Mouse (Mus musculus): ENCODE results near the gene Scn3b. TPM values are rescaled to one million over a fixed set of nuclear protein-coding genes. Genes with fewer than 3 reads are reported as not detected.

Gene Scn3b
- polyA plus RNA-seq, 1 experiment from 2014 or later, result 37.6 TPM

GRCm38 (mm10) chr9:40294210-40294609 is 25.2 kb downstream of the Scn3b start:
- H3K36me3 ChIP-seq (ENCODE audit: insufficient read depth, low read length), result no peaks in the 10 kb centered on the region; the same call in 1 of the 2 replicates
- DNase-seq (ENCODE audit: low spot score) (no peak), ATAC-seq (no peak)
- H3K9ac ChIP-seq (replicated peaks; ENCODE audit: low read depth), result no peak overlapping the region
- 83% methylated on average over 5 of the region's 5 CpGs for WGBS
- no peaks in the 10 kb centered on the region for H3K9me3 ChIP-seq (ENCODE audit: low read length)
- H3K4me3 ChIP-seq (ENCODE audit: low read depth, low read length), result no peak overlapping the region
- TF ChIP-seq EP300 (IDR thresholded peaks at IDR 0.05) (no peak), CTCF (IDR thresholded peaks at IDR 0.05) (no peak)
- H3K27me3 ChIP-seq (replicated peaks; ENCODE audit: insufficient read depth, low read length), result no peaks in the 10 kb centered on the region
- no peaks in the 10 kb centered on the region for H3K4me1 ChIP-seq (ENCODE audit: insufficient read depth, low read depth, low read length)
- no peak overlapping the region for H3K27ac ChIP-seq (ENCODE audit: low read length)
- H3K4me2 ChIP-seq (replicated peaks; ENCODE audit: low read depth, low read length), result no peak overlapping the region

- H3K4me1 ChIP-seq (ENCODE audit: insufficient read depth, low read depth, low read length), result no peaks in the 10 kb centered on the region
- H3K9me3 ChIP-seq (ENCODE audit: low read length), result no peaks in the 10 kb centered on the region
- WGBS, result 87% methylated on average over 1 of the region's 1 CpGs
- DNase-seq (ENCODE audit: low spot score), result no peak
- H3K9ac ChIP-seq (replicated peaks; ENCODE audit: low read depth), result no peak overlapping the region
- H3K4me2 ChIP-seq (replicated peaks; ENCODE audit: low read depth, low read length), result no peak overlapping the region
- no peak overlapping the region for H3K27ac ChIP-seq (ENCODE audit: low read length)
- ATAC-seq, result no peak
- H3K4me3 ChIP-seq (ENCODE audit: low read depth, low read length), result no peak overlapping the region
- no peaks in the 10 kb centered on the region; the same call in 1 of the 2 replicates for H3K36me3 ChIP-seq (ENCODE audit: insufficient read depth, low read length)
- TF ChIP-seq EP300 (IDR thresholded peaks at IDR 0.05) (no peak), CTCF (IDR thresholded peaks at IDR 0.05) (no peak)
- no peaks in the 10 kb centered on the region for H3K27me3 ChIP-seq (replicated peaks; ENCODE audit: insufficient read depth, low read length)
These were observed 25.8 kb downstream of the Scn3b start for GRCm38 (mm10) chr9:40294866-40295265.

- Histone ChIP-seq H3K27ac (ENCODE audit: low read length) (no peak overlapping the region), H3K9me3 (ENCODE audit: low read length) (no peaks in the 10 kb centered on the region), H3K36me3 (ENCODE audit: insufficient read depth, low read length) (no peaks in the 10 kb centered on the region; the same call in 1 of the 2 replicates), H3K9ac (replicated peaks; ENCODE audit: low read depth) (no peak overlapping the region), H3K27me3 (replicated peaks; ENCODE audit: insufficient read depth, low read length) (no peaks in the 10 kb centered on the region), H3K4me3 (ENCODE audit: low read depth, low read length) (no peak overlapping the region), H3K4me1 (ENCODE audit: insufficient read depth, low read depth, low read length) (no peaks in the 10 kb centered on the region), H3K4me2 (replicated peaks; ENCODE audit: low read depth, low read length) (no peak overlapping the region)
- ATAC-seq (no peak), DNase-seq (ENCODE audit: low spot score) (no peak)
- 87% methylated on average over 5 of the region's 5 CpGs for WGBS
- TF ChIP-seq EP300 (IDR thresholded peaks at IDR 0.05) (no peak), CTCF (IDR thresholded peaks at IDR 0.05) (no peak)
These were observed 27.2 kb downstream of the Scn3b start for GRCm38 (mm10) chr9:40296251-40296650.

GRCm38 (mm10) chr9:40297969-40298368 is 29.0 kb downstream of the Scn3b start:
- Histone ChIP-seq H3K9me3 (ENCODE audit: low read length) (no peaks in the 10 kb centered on the region), H3K27ac (ENCODE audit: low read length) (no peak overlapping the region), H3K36me3 (ENCODE audit: insufficient read depth, low read length) (no peaks in the 10 kb centered on the region; the same call in 1 of the 2 replicates), H3K4me3 (ENCODE audit: low read depth, low read length) (no peak overlapping the region), H3K9ac (replicated peaks; ENCODE audit: low read depth) (no peak overlapping the region), H3K4me2 (replicated peaks; ENCODE audit: low read depth, low read length) (no peak overlapping the region), H3K27me3 (replicated peaks; ENCODE audit: insufficient read depth, low read length) (no peaks in the 10 kb centered on the region), H3K4me1 (ENCODE audit: insufficient read depth, low read depth, low read length) (no peaks in the 10 kb centered on the region)
- DNase-seq (ENCODE audit: low spot score) (no peak), ATAC-seq (no peak)
- WGBS, result 91% methylated on average over 9 of the region's 9 CpGs
- TF ChIP-seq CTCF (IDR thresholded peaks at IDR 0.05) (no peak), EP300 (IDR thresholded peaks at IDR 0.05) (no peak)

- Histone ChIP-seq H3K27ac (ENCODE audit: low read length) (no peak overlapping the region), H3K4me1 (ENCODE audit: insufficient read depth, low read depth, low read length) (no peaks in the 10 kb centered on the region), H3K27me3 (replicated peaks; ENCODE audit: insufficient read depth, low read length) (no peaks in the 10 kb centered on the region), H3K36me3 (ENCODE audit: insufficient read depth, low read length) (no peaks in the 10 kb centered on the region), H3K4me3 (ENCODE audit: low read depth, low read length) (no peak overlapping the region), H3K9me3 (ENCODE audit: low read length) (no peaks in the 10 kb centered on the region), H3K4me2 (replicated peaks; ENCODE audit: low read depth, low read length) (no peak overlapping the region), H3K9ac (replicated peaks; ENCODE audit: low read depth) (no peak overlapping the region)
- DNase-seq (ENCODE audit: low spot score) (no peak), ATAC-seq (no peak)
- no peak for TF ChIP-seq CTCF (IDR thresholded peaks at IDR 0.05)
- no peak for TF ChIP-seq EP300 (IDR thresholded peaks at IDR 0.05)
- 93% methylated on average over 7 of the region's 7 CpGs for WGBS
These were observed 30.3 kb downstream of the Scn3b start for GRCm38 (mm10) chr9:40299323-40299722.

GRCm38 (mm10) chr9:40300018-40300989 is 31.3 kb downstream of the Scn3b start:
- no peak overlapping the region for H3K4me3 ChIP-seq (ENCODE audit: low read depth, low read length)
- H3K9me3 ChIP-seq (ENCODE audit: low read length), result no peaks in the 10 kb centered on the region
- ATAC-seq, result no peak
- no peak for TF ChIP-seq CTCF (IDR thresholded peaks at IDR 0.05)
- TF ChIP-seq EP300 (IDR thresholded peaks at IDR 0.05), result no peak
- H3K9ac ChIP-seq (replicated peaks; ENCODE audit: low read depth), result no peak overlapping the region
- no peaks in the 10 kb centered on the region for H3K36me3 ChIP-seq (ENCODE audit: insufficient read depth, low read length)
- no peak overlapping the region for H3K27ac ChIP-seq (ENCODE audit: low read length)
- H3K4me1 ChIP-seq (ENCODE audit: insufficient read depth, low read depth, low read length), result no peaks in the 10 kb centered on the region
- no peak overlapping the region for H3K4me2 ChIP-seq (replicated peaks; ENCODE audit: low read depth, low read length)
- no peaks in the 10 kb centered on the region for H3K27me3 ChIP-seq (replicated peaks; ENCODE audit: insufficient read depth, low read length)
- WGBS, result 91% methylated on average over 15 of the region's 15 CpGs
- no peak for DNase-seq (ENCODE audit: low spot score)
